Mouse (Mus musculus): ENCODE measurements at regions not wholly inside any gene's neighbourhood (a gene's known extent, or its start where the extent isn't known, plus 50 kb on each side); places are given as distances from the start of the nearest gene placed in this dataset.

DNA sequence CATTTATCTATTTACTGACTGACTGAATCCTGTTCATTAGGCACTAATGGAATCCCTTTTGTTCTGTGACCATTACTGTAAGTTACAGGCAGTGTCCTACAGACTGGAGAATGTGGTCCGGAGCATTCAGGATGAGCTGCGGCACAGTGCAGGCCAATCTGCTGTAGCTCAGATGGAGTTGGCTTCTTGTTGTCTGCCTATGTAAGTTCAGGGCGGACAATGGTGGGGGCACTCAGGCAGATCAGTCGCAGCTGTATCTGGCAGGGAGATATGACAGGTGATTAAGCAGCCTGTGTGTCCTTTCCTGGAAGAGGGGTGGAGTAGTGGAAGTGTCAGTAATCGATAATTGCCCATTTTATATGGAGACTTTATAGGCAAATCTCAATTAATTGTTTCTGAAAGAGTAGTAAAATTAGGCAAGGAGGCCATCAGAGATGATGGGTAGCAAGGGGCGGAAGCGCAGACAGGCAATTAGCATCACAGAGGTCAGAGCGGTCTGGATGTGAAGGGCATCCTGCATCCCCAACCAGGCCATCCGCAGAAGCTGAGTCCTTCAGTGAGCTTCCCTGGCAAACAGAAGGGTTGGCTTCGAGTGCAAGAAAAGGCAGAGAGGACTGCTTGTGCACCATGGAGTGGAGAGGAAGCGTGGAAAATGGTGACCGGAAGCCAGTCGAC is 197.2 kb downstream of the Ppp4r2 start:
- TF ChIP-seq CTCF (IDR thresholded peaks at IDR 0.05; ENCODE audit: low read depth): no peak
- no peak for TF ChIP-seq EP300 (optimal IDR thresholded peaks at IDR 0.05)
